Mouse (Mus musculus) heart, postnatal 0 days (tissue): Measurements from ENCODE around the gene Ksr1.

ENCODE experiments used
- CTCF ChIP-seq: IDR thresholded peaks from 2 replicates; pipeline ENCODE4 v1.5.1; 2016; ENCODE audit warnings: antibody characterized with exemption, control low read depth, low read depth
- EP300 ChIP-seq: IDR thresholded peaks from 2 replicates; pipeline ENCODE4 v1.6.1; 2016; ENCODE audit warnings: antibody characterized with exemption, low read depth

DNA sequence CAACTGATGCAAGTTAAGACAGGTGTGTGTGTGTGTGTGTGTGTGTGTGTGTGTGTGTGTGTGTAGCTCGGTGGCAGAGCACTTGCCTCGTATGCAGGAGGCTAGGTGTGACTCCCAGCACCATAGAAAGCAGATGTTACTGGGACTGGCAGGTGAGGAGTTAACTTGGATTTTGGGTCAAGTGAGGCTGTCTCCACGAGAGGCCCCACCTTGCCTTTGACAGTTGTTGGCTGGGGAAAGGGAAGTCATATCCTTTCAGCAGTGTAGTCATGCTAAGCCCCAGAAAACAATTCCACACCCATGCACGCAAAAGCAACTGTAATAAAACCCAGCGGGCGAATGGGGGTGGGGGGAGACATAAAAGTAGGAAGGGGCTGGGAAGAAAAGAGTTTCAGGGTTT, 173.9 kb downstream of the Ksr1 start:
- TF ChIP-seq CTCF, result no peak
- no peak for TF ChIP-seq EP300
